Mouse (Mus musculus): Measurements from ENCODE around the gene Pde7b.

DNA sequence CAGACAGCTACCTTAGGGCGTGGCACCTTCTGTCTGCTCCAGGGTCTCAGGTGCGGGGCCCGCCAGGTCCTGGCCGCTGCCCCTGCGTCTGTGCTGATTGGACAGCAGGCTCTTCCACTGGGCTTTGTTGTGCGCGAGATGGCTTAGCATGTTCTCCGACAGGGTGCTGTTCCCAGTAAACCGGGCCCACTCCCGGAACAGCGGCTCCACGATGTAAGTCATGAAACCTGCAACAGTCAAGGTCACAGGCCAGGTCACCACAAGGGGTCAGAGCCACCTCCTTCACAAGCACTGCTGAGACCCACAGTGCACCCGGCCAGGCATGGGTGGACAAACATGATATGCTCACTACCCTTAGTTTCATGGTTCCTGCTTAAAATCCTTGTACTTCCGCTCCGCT, 324.5 kb downstream of the Pde7b start:
- TF ChIP-seq POLR2A (IDR thresholded peaks at IDR 0.05; ENCODE audit: borderline replicate concordance, extremely low read depth, insufficient read depth, insufficient read length, poor library complexity, severe bottlenecking) (no peak), CTCF (IDR thresholded peaks at IDR 0.05; ENCODE audit: borderline replicate concordance, extremely low read depth, insufficient read depth, insufficient read length) (no peak)

All from brain, embryonic 14.5 days (tissue).